Mouse (Mus musculus) testis, adult 2 months (tissue): Measurements from ENCODE around the gene Acer1. TPM values are rescaled to one million over a fixed set of nuclear protein-coding genes. Genes with fewer than 3 reads are reported as not detected.

Experiments
- H3K27ac ChIP-seq: fragments of 200-500 bp; 2 replicates; pipeline ENCODE4 v1.5.1; 2012; ENCODE audit warnings: low read depth, low read length; ENCODE audit not compliant: control insufficient read depth, insufficient read depth
- H3K27me3 ChIP-seq: fragments of 200-500 bp; 2 replicates; pipeline ENCODE4 v1.6.1; 2012; ENCODE audit warnings: mild to moderate bottlenecking, low read length, moderate library complexity; ENCODE audit not compliant: control insufficient read depth, insufficient read depth
- H3K36me3 ChIP-seq: fragments of 200-500 bp; 2 replicates; pipeline ENCODE4 v1.6.1; 2012; ENCODE audit warnings: mild to moderate bottlenecking, low read length; ENCODE audit not compliant: control insufficient read depth, insufficient read depth
- H3K4me1 ChIP-seq: fragments of 200-500 bp; 2 replicates; pipeline ENCODE4 v1.6.1; 2012; ENCODE audit warnings: low read length; ENCODE audit not compliant: control insufficient read depth, insufficient read depth
- H3K4me3 ChIP-seq: fragments of 200-500 bp; 2 replicates; pipeline ENCODE4 v1.5.1; 2012; ENCODE audit warnings: low read depth, mild to moderate bottlenecking, low read length, moderate library complexity, mixed read lengths; ENCODE audit not compliant: control insufficient read depth
- CTCF ChIP-seq: fragments of 200-500 bp; IDR thresholded peaks from 2 replicates; pipeline ENCODE4 v1.5.1; 2012; ENCODE audit warnings: low read depth, mild to moderate bottlenecking, inconsistent platforms, low read length, moderate library complexity; ENCODE audit not compliant: control insufficient read depth, insufficient read depth, insufficient replicate concordance
- POLR2A ChIP-seq: fragments of 200-500 bp; IDR thresholded peaks from 2 replicates; pipeline ENCODE4 v1.6.1; 2012; ENCODE audit warnings: low read depth, mild to moderate bottlenecking, inconsistent platforms, low read length, moderate library complexity; ENCODE audit not compliant: control insufficient read depth
- polyA plus RNA-seq: library from polyadenylated mRNA; depleted of rRNA; stranded (reverse); fragments of >200 nt; gene quantifications from 2 replicates; pipeline ENCODE4 v1.2.3, GENCODE M21; 2012

Gene Acer1
- polyA plus RNA-seq, 1 experiment = not detected

DNA sequence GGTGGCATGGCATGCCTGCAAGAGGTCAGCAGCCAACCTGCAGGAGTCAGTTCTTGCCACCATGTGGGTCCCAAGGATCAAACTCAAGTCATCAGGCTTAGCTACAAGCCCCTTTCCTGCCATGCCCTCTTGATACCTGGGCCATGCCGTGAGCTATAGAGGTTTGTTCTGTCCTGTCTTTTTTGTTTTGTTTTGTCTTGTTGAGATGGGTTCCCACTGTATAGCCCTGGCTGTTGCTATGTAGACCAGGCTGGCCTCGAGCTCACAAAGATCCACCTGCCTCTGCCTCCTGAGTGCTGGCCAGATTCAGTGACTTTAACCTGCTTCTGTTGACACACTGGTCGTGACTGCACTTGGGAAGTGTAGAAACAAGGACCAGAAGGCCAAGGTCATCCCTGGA, 6.5 kb downstream of the Acer1 start:
- Histone ChIP-seq H3K36me3 (no peaks in the 10 kb centered on the region), H3K27ac (no peak overlapping the region), H3K4me1 (peaks cover 5% of the 10 kb centered on the region), H3K4me3 (no peak overlapping the region), H3K27me3 (no peaks in the 10 kb centered on the region)
- no peak for TF ChIP-seq POLR2A
- TF ChIP-seq CTCF = no peak

DNA sequence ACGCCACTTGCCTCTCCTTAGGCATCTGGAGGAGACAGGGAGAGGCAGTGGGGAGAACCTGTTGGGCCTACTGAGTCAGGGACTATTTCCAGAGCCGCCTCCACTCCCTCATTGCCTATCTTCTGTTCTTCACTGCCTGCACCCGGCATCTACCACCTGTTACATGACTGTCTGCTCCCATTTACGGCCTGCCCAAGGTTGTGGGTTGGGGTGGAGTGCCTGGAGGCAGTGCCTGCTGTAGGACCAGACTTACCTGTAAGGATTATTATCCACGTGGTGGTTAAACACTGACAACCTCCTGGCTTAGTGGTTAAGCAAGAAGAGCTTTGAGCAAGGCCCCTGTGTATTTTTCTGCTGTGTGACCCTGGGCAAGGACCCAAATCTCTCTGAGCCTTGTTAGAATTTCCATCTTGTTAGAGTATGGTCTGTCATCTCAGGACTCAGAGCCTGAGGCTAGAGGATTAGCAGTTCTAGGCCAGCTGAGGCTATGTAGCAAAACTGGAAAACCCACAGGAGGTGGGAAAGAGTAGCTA, 7.2 kb downstream of the Acer1 start:
- Histone ChIP-seq H3K4me3 (no peak overlapping the region), H3K27ac (no peak overlapping the region), H3K36me3 (no peaks in the 10 kb centered on the region), H3K4me1 (peaks cover 5% of the 10 kb centered on the region), H3K27me3 (no peaks in the 10 kb centered on the region)
- no peak for TF ChIP-seq CTCF
- no peak for TF ChIP-seq POLR2A

DNA sequence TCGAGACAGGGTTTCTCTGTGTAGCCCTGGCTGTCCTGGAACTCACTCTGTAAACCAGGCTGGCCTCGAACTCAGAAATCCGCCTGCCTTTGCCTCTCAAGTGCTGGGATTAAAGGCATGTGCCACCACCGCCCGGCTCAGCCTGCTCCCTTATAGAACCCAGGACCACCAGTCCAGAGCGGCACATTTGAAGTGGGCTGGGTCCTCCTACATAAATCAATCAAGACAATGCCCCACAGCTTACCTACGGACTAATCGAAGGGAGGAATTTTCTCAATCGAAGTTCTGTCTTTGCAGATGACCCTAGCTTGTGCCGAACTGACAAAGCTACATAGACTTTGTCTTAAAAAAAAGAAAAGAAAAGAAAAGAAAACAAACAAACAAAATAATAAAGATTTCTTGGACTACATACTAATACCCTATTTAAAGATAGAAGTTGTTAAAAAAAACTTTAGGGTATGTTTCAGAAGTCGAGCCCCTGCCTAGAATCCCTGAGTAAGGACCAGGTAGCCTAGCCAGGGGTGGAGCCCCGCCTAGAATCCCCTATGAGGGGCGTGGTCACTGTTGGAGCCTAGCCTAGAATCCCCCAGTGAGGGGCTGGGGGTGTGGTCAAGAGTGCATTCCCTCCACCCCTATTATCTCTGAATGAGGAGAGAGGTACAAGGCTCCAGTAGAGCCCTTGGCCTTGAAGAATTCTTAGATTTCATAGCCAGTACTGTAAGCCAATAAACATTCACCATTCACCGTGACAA, 7.8 kb downstream of the Acer1 start:
- Histone ChIP-seq H3K36me3 (no peaks in the 10 kb centered on the region), H3K4me1 (peaks cover 5% of the 10 kb centered on the region), H3K4me3 (no peak overlapping the region), H3K27ac (no peak overlapping the region), H3K27me3 (no peaks in the 10 kb centered on the region)
- TF ChIP-seq CTCF (no peak), POLR2A (no peak)

DNA sequence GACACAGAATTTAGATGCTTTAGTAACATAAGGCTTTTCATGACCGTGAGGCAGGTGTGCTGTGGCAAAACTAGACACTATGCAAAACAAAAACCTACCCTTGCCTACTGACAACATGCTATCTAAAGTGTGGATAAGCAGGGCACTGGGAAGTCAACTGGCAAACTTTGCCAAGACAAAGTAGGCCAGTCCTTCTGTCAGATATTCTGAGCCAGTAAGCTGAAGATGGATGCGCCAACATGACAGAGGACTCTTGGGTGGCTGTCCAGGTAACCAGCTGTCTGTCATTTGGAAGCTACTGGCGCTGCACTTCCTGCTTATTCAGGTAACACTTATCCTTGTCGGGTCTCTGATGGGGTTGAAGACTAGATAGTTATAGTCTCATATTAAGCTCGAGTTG, 11.8 kb downstream of the Acer1 start:
- H3K36me3 ChIP-seq = no peaks in the 10 kb centered on the region
- H3K27ac ChIP-seq = no peak overlapping the region
- H3K27me3 ChIP-seq = no peaks in the 10 kb centered on the region
- peaks cover 5% of the 10 kb centered on the region for H3K4me1 ChIP-seq
- no peak for TF ChIP-seq POLR2A
- TF ChIP-seq CTCF = no peak
- no peak overlapping the region for H3K4me3 ChIP-seq

DNA sequence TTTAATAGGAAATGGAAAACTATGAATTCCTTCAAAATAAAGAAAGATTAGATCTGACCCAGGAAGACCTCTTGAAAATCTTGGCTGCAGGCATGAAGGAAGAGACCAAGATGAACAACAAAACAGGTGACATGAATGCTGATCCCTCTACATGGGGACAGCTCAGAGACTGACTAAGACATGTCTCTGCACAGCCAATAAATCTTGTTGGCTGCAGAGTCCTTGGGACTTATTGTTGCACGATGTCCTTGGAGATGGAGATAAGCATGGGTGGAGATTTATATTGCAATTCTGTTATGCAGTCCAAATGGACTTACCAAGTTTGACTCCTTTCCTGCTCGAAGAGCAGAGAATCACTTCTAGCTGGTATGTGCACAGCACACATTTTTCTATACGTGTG, 12.6 kb downstream of the Acer1 start:
- Histone ChIP-seq H3K27me3 (no peaks in the 10 kb centered on the region), H3K27ac (no peak overlapping the region), H3K36me3 (no peaks in the 10 kb centered on the region), H3K4me3 (no peak overlapping the region), H3K4me1 (peaks cover under 1% of the 10 kb centered on the region)
- TF ChIP-seq POLR2A = no peak
- TF ChIP-seq CTCF = no peak

DNA sequence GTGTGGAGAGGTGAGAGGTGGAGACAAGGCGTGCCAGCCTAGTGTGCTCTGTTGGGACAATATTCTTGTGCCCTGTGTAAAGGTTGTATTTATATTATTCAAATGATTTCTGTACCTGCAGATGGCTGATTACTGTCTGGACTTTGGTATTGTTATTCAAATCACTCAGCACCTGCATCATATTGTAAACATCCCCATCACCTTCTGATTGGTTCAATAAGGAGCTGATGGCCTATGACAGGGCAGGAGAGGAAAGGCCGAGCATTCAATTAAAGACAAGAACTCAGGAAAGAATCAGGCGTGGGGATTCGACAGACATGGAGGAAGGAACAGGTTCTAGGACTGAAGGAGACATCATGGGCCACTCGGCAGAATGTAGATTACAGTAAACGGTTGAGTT, 18.3 kb downstream of the Acer1 start:
- H3K27me3 ChIP-seq = no peaks in the 10 kb centered on the region
- H3K27ac ChIP-seq = no peak overlapping the region
- no peaks in the 10 kb centered on the region for H3K36me3 ChIP-seq
- no peak overlapping the region for H3K4me3 ChIP-seq
- no peak for TF ChIP-seq CTCF
- TF ChIP-seq POLR2A = no peak
- no peaks in the 10 kb centered on the region for H3K4me1 ChIP-seq

DNA sequence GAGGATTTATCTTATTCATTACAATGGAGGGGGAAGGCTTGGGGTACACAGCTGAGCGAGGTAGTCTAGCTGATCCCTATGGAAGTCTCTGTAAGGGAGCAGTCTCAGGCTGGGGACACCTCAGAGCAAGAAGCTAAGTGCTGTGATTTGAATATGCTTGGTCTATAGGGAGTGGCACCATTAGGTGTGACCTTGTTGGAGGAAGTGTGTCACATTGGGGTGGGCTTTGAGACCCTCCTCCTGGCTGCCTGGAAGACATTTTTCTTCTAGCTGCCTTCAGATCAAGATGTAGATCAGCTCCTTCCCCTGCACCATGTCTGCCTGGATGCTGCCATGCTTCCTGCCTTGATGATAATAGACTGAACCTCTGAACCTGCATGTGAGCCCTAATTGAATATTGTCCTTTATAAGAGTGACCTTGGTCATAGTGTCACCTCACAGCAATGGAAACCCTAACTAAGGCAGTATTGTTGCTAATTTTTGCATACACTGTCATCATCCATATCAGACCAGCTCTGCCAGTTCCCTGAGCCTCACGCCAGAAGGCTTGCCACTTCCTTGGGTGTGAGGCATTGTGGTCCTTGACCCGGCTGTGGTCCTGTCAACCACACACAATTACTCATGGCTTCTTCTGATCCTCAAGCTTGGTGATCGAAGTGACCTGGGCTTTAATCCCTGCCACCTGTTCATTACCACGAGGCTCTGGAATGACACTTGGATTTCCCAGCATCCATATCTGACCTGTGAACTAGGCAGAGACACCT, 19.1 kb downstream of the Acer1 start:
- H3K27ac ChIP-seq = no peak overlapping the region
- H3K27me3 ChIP-seq = no peaks in the 10 kb centered on the region
- no peak overlapping the region for H3K4me3 ChIP-seq
- H3K4me1 ChIP-seq = peaks cover 4% of the 10 kb centered on the region
- H3K36me3 ChIP-seq = no peaks in the 10 kb centered on the region
- TF ChIP-seq POLR2A (no peak), CTCF (no peak)
